Mouse (Mus musculus) liver, postnatal 0 days (tissue): ENCODE results near the gene Runx3. TPM values are rescaled to one million over a fixed set of nuclear protein-coding genes. Genes with fewer than 3 reads are reported as not detected.
A peak's percentile ranks its signal among the peaks of the same experiment; 100 is the strongest.

Source experiments
- ATAC-seq: fragments of 200-750 bp; cut with Nextera tagmentation; 2 replicates; pipeline ENCODE4 v1.8.0; 2017; ENCODE audit warnings: mild to moderate bottlenecking, moderate library complexity
- DNase-seq: peaks from one replicate; pipeline ENCODE4 v3.0.0-alpha.2; 2016
- H3K27ac ChIP-seq: fragments of 300-500 bp; sonication (generic); 2 replicates; pipeline ENCODE4 v1.5.1; 2014; ENCODE audit warnings: antibody characterized with exemption, moderate library complexity, mild to moderate bottlenecking, low read depth
- H3K27me3 ChIP-seq: fragments of 300-500 bp; sonication (generic); 2 replicates; pipeline ENCODE4 v1.6.1; 2014; ENCODE audit warnings: low read length, control low read depth, mixed read lengths; ENCODE audit not compliant: insufficient read depth
- H3K36me3 ChIP-seq: fragments of 300-500 bp; sonication (generic); replicated peaks from 2 replicates; pipeline ENCODE4 v1.6.1; 2014; ENCODE audit warnings: mild to moderate bottlenecking, control low read depth, low read length, moderate library complexity, mixed read lengths; ENCODE audit not compliant: insufficient read depth
- H3K4me1 ChIP-seq: fragments of 300-500 bp; sonication (generic); 2 replicates; pipeline ENCODE4 v1.6.1; 2014; ENCODE audit warnings: antibody characterized with exemption, mild to moderate bottlenecking, control low read depth; ENCODE audit not compliant: insufficient read depth
- H3K4me2 ChIP-seq: fragments of 300-500 bp; sonication (generic); 2 replicates; pipeline ENCODE4 v1.6.1; 2014; ENCODE audit warnings: low read depth, mild to moderate bottlenecking, low read length, moderate library complexity, mixed read lengths
- H3K4me3 ChIP-seq: fragments of 300-500 bp; sonication (generic); 2 replicates; pipeline ENCODE4 v1.5.1; 2014; ENCODE audit warnings: low read depth, low read length
- H3K9ac ChIP-seq: fragments of 300-500 bp; sonication (generic); replicated peaks from 2 replicates; pipeline ENCODE4 v1.6.1; 2014; ENCODE audit warnings: mild to moderate bottlenecking, moderate library complexity
- H3K9me3 ChIP-seq: fragments of 300-500 bp; sonication (generic); 2 replicates; pipeline ENCODE4 v1.6.1; 2016; ENCODE audit warnings: mild to moderate bottlenecking, control low read depth, low read length, mixed read lengths
- CTCF ChIP-seq: sonication (generic); IDR thresholded peaks from 2 replicates; pipeline ENCODE4 v1.5.1; 2016; ENCODE audit warnings: antibody characterized with exemption, low read depth
- EP300 ChIP-seq: IDR thresholded peaks from 2 replicates; pipeline ENCODE4 v1.6.1; 2016; ENCODE audit warnings: antibody characterized with exemption, low read depth, mild to moderate bottlenecking
- WGBS: fragments of 180-500 bp; shearing (Covaris S2); extraction: QIAGEN DNeasy Blood & Tissue Kit; methylation state at CpG from one replicate; pipeline ENCODE4 v1.1.7; 2014; ENCODE audit not compliant: insufficient replicate concordance; 5-methylcytosine and 5-hydroxymethylcytosine counted together
- polyA plus RNA-seq: library from polyadenylated mRNA; unstranded; fragments of >200 nt; fragmentation: Nextera tagmentation; extraction: Ambion mirVana; gene quantifications from 2 replicates; pipeline ENCODE4 v1.2.1, GENCODE M21; 2015

The Runx3 gene
- polyA plus RNA-seq, 1 experiment from 2014 or later: 0.39 TPM

DNA sequence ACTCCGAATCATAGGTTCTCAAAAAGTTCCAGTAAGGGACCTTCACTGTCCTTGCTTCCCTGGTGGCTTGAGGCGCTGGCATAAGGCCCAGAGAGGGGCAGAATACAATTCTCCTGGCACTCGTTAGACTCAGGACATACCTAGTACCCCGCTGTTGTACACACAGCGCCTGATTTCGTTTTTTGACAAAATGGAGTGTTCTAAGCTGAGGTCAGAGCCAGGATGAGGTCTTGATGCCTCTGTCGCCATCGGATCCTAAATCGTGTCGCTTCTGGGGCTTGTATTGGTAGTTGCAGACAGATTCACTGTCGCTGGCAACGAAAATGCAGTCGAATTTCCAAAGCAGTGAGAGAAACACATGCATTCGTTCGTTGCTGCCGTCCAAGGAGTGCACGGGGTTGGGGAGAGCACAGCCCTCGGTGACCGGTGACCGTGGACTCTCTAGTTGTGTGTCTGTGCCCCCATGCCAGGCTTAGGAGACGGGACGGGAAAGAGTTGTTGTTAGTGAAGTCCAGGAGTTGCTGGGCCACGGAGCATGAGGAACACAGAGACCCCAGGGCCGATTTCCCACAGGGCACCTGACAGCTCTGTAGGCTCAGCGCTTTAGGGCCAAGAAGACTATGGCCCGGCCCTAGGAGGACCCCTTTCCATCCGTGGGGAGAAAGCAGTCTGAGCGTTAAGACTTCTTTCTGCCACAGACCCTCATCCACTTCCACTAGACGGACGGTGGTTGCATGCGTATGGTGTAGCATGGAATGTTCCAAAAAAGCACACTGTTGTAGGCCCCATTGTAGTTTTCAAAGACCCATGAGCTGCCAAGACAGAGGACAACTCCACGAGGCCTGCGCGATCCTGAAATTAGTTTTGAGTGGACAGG, 30.9 kb downstream of the Runx3 start:
- H3K4me3 ChIP-seq: peak overlapping the region; percentile 53; the same call in 1 of the 2 replicates
- DNase-seq (no peak), ATAC-seq (no peak)
- no peaks in the 10 kb centered on the region for H3K36me3 ChIP-seq
- TF ChIP-seq EP300 (no peak), CTCF (no peak)
- H3K4me1 ChIP-seq: peaks cover 14% of the 10 kb centered on the region
- H3K27me3 ChIP-seq: peaks cover 86% of the 10 kb centered on the region
- H3K4me2 ChIP-seq: 0 out of 2 replicates have a peak overlapping the region, but pooled peaks have one; percentile 80
- 46% methylated on average over 34 of the region's 34 CpGs for WGBS
- H3K9me3 ChIP-seq: no peaks in the 10 kb centered on the region
- no peak overlapping the region for H3K9ac ChIP-seq
- H3K27ac ChIP-seq: no peak overlapping the region

DNA sequence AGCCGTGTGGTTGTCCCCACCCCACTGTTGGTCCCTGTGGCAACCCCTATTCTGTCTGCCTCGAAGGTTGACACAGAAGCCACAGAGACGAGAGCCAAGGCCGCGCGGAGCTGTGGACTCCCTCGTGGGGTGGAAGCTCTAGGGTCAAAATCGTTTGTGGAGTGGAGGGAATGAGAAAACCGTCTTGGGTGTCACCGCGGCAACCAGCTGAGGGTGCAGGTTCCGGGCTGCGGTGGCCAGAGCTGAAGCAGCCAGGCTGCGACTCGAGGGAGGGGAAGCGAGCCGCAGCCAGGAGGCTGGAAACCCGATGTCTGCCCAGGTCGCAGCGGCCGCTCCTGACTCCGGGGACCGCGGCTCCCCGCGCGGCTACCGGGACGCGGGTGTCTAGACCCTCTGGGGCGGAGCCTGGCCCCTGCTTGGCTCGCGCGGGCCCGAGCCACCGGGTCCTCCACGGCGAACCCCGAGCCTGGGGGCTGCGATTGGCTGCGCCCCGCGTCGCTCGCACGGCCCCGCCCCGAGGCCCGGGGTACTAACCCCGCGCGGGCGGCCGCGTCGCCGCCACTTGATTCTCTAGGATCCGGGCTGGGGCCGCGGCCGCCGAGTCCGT, 31.6 kb downstream of the Runx3 start:
- H3K9me3 ChIP-seq: no peaks in the 10 kb centered on the region
- H3K4me2 ChIP-seq: peak overlapping the region; percentile 80
- WGBS: 1% methylated on average over 55 of the region's 63 CpGs
- DNase-seq: peak; percentile 43
- H3K4me3 ChIP-seq: peak overlapping the region; percentile 53
- peak; percentile 52; the same call in 1 of the 2 replicates for ATAC-seq
- peaks cover 88% of the 10 kb centered on the region for H3K27me3 ChIP-seq
- H3K4me1 ChIP-seq: peaks cover 14% of the 10 kb centered on the region
- H3K36me3 ChIP-seq: no peaks in the 10 kb centered on the region
- H3K9ac ChIP-seq: peak overlapping the region; percentile 53
- TF ChIP-seq EP300: no peak
- H3K27ac ChIP-seq: no peak overlapping the region

DNA sequence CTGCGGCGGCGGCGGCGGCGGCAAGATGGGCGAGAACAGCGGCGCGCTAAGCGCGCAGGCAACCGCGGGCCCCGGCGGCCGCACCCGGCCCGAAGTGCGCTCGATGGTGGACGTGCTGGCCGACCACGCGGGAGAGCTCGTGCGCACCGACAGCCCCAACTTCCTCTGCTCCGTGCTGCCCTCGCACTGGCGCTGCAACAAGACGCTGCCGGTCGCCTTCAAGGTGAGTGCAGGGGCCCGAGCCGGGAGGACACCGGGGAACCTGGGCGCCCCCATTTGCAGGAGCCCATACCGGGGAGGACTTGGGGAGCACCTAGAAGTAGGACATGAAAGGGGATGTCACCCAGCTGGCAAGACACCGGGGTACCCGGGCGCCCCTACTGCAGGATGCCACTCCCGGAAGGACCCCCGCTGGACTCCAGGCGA, 32.4 kb downstream of the Runx3 start:
- H3K27me3 ChIP-seq: peaks cover 86% of the 10 kb centered on the region
- H3K27ac ChIP-seq: no peak overlapping the region
- H3K9ac ChIP-seq: peak overlapping the region; percentile 53
- H3K4me1 ChIP-seq: peaks cover 14% of the 10 kb centered on the region
- ATAC-seq: peak; percentile 10
- peak; percentile 60 for DNase-seq
- peak overlapping the region; percentile 80 for H3K4me2 ChIP-seq
- no peak for TF ChIP-seq CTCF
- no peak for TF ChIP-seq EP300
- 1% methylated on average over 42 of the region's 45 CpGs for WGBS
- H3K4me3 ChIP-seq: peak overlapping the region; percentile 53
- H3K36me3 ChIP-seq: no peaks in the 10 kb centered on the region
- H3K9me3 ChIP-seq: no peaks in the 10 kb centered on the region

DNA sequence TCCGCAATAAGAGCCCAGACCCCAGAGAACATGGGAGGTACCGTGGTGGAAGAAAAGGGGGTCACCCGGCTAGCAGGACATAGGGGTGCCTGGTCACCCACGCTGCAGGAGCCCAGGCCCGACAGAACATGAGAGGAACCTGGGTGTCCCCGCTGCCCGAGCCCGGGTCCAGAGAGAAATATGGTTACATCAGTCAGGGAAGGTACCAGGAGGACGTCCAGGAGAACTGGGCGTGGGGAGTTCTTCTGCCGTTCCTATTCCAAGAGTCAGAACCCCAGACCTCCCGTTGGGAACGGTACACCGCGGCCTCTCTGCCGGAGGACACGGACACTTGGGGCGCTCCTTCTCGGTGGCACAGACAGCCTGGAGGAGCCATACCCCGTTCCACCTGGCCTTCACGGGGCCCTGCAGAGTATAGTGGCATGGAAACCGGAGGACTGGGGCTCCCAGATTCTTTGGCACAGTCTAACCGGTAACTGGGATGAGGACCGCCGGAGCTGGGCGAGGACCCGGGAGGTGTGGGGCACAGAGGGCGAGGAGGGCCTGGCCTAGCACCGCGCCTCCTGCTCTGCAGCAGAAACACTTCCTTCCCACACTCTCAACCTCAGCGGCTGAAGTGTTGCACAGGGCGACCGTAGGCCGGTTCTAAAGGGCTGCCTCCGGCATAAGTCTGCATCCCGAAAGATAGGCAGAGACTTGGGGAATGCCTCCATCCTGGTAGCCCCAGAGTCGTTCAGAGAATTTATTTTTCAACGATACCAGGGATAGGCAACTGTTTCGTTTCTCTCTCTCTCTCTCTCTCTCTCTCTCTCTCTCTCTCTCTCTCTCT, 33.0 kb downstream of the Runx3 start:
- H3K36me3 ChIP-seq: no peaks in the 10 kb centered on the region
- no peaks in the 10 kb centered on the region for H3K9me3 ChIP-seq
- no peak overlapping the region for H3K27ac ChIP-seq
- H3K27me3 ChIP-seq: peaks cover 88% of the 10 kb centered on the region
- peak overlapping the region; percentile 53 for H3K9ac ChIP-seq
- H3K4me1 ChIP-seq: peaks cover 14% of the 10 kb centered on the region
- peak overlapping the region; percentile 80 for H3K4me2 ChIP-seq
- TF ChIP-seq CTCF: no peak
- no peak for TF ChIP-seq EP300
- peak overlapping the region; percentile 53 for H3K4me3 ChIP-seq
- 1% methylated on average over 39 of the region's 39 CpGs for WGBS
- peak; percentile 35; the same call in 1 of the 2 replicates for ATAC-seq
- DNase-seq: no peak

DNA sequence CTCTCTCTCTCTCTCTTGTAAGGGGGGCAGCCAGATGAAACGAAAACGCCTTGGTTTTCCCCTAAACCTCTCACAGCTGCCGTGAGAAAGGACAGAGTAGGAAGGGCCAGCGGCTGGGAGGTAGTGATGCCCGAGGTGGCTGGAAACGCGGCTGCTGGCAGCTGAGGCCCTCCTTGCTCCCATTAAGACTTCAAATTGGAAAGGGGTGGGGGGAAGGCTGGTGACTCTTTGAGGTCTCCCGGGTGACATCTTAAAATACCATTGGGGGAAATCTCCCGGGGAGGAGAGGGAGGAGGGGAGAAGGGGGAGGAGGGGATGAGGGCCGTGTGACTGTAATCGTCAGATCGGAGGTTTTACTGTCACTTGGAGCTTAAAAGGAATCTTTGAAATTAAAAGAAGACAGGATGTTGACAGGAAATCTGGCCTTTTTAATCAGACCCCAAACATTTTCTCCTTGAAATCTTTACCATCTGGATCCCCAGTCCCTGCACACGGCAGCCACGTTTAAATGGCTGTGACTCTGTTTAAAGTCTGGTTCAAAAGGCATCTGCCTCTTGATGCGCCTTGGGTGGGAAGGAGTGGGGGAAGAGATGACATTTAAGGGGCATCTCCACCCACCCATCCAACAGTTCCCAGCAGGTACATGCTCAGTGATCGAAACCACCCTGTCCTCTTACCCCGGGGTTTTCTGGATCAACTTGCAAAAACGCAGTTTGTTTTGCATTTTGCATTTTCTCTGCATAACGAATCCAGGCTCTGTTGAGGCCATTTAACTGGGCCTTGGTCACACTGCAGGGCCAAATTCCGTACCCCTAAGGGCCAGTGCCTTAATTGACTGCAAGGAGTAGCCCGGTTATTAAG, 33.9 kb downstream of the Runx3 start:
- no peaks in the 10 kb centered on the region for H3K36me3 ChIP-seq
- H3K9ac ChIP-seq: no peak overlapping the region
- peak overlapping the region; percentile 80 for H3K4me2 ChIP-seq
- H3K27me3 ChIP-seq: peaks cover 87% of the 10 kb centered on the region
- no peak for TF ChIP-seq EP300
- TF ChIP-seq CTCF: no peak
- WGBS: 10% methylated on average over 21 of the region's 21 CpGs
- no peaks in the 10 kb centered on the region for H3K9me3 ChIP-seq
- DNase-seq (no peak), ATAC-seq (no peak)
- H3K4me3 ChIP-seq: peak overlapping the region; percentile 53
- no peak overlapping the region for H3K27ac ChIP-seq
- peaks cover 14% of the 10 kb centered on the region for H3K4me1 ChIP-seq
